Mouse (Mus musculus): ENCODE data around the gene Galnt7. TPM values are rescaled to one million over a fixed set of nuclear protein-coding genes. Genes with fewer than 3 reads are reported as not detected.

Gene Galnt7
- total RNA-seq, 2 experiments from 2014 or later = 9.6 to 12.6 TPM

- Histone ChIP-seq H3K4me3 (no peak overlapping the region), H3K27ac (no peak overlapping the region)
- intact Hi-C loops (cut with DNase I) = no loop called here
- no peak for TF ChIP-seq CTCF (IDR thresholded peaks at IDR 0.05)
- DNase-seq (ENCODE audit: extremely low spot score in 1 of 2, low spot score in 2 of 2) = peak in 1 of 2 experiments; percentile 40
These were observed 24.7 kb downstream of the Galnt7 start for GRCm38 (mm10) chr8:57627946-57628786.

DNA sequence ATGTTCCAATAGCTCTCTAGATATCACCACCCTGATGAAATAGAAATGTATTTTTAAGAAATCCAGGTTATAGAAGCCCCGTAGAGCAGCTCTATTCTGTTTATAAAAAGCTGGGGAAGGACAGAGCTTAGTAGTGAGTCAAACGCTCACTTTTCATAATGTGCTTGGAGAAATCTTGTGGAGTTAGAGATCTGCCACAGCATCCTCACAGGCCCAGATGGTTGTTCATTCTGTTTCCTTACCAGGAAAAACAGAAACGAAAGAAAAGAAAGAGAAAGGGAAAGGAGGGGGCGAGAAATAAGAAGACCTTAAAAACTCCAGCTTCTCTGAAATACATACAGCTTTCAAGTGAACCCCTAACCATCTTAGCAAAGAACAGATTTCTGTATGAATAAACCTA, 28.9 kb downstream of the Galnt7 start:
- intact Hi-C loops (cut with DNase I) = no loop called here
- no peak; the same call in 1 of the 2 replicates for TF ChIP-seq CTCF (IDR thresholded peaks at IDR 0.05)
- DNase-seq (ENCODE audit: extremely low spot score in 1 of 2, low spot score in 2 of 2) = no peak
- no peak overlapping the region for H3K4me3 ChIP-seq
- 0 out of 2 replicates have a peak overlapping the region, but pooled peaks have one; percentile 10 for H3K27ac ChIP-seq

- TF ChIP-seq CTCF (IDR thresholded peaks at IDR 0.05) = no peak
- intact Hi-C loops (cut with DNase I) = no loop called here
- H3K27ac ChIP-seq = no peak overlapping the region
- DNase-seq (ENCODE audit: extremely low spot score in 1 of 2, low spot score in 2 of 2) = no peak
- H3K4me3 ChIP-seq = no peak overlapping the region
These were observed 29.8 kb downstream of the Galnt7 start for GRCm38 (mm10) chr8:57623051-57623450.

- no peak for DNase-seq (ENCODE audit: extremely low spot score in 1 of 2, low spot score in 2 of 2)
- H3K27ac ChIP-seq = no peak overlapping the region
- TF ChIP-seq CTCF (IDR thresholded peaks at IDR 0.05) = no peak
- H3K4me3 ChIP-seq = no peak overlapping the region
- intact Hi-C loops (cut with DNase I) = no loop called here
These were observed 35.9 kb downstream of the Galnt7 start for GRCm38 (mm10) chr8:57616965-57617364.

- Histone ChIP-seq H3K27ac (no peak overlapping the region), H3K4me3 (no peak overlapping the region)
- intact Hi-C loops (cut with DNase I) = no loop called here
- no peak for TF ChIP-seq CTCF (IDR thresholded peaks at IDR 0.05)
- no peak for DNase-seq (ENCODE audit: extremely low spot score in 1 of 2, low spot score in 2 of 2)
These were observed 37.7 kb downstream of the Galnt7 start for GRCm38 (mm10) chr8:57615016-57615657.

- TF ChIP-seq CTCF (IDR thresholded peaks at IDR 0.05) = no peak
- intact Hi-C loops (cut with DNase I) = no loop called here
- Histone ChIP-seq H3K27ac (no peak overlapping the region), H3K4me3 (no peak overlapping the region)
- no peak for DNase-seq (ENCODE audit: extremely low spot score in 1 of 2, low spot score in 2 of 2)
These were observed 41.3 kb downstream of the Galnt7 start for GRCm38 (mm10) chr8:57611419-57611977.

DNA sequence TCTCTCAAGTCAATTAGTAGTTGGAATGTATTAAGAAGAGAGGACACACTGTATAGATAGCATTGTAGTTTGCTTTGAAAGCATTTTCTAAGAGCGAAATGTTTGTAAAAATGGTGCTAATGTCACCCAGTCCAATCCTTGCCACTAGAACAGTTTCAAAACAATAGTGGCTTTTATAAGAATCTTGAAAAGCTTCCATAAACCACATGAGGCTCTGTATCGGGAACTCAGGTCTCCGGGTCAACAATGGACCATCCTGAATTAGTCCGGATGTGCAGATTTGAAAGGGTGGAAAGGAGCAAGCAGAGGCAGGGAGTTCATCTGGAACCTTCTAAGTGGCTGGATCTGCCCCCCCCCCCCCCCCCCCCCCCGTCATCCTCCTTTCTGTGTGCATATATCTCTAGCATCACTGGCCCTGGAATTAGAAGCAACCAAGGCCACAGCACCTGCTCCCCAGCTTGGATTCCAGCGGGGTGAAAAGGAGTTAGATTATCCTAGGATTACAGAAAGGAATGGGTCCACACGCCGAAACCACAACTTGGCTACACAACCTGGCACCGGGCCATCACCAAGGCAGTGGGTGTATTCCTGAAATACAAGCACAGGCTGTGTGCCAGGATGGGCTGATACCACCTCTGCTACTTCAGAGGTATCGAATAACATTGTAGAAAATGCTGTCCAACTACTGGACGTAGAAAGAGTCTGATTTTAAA, 42.0 kb downstream of the Galnt7 start:
- intact Hi-C loops (cut with DNase I) = no loop called here

GRCm38 (mm10) chr8:57602511-57602910, 50.3 kb downstream of the Galnt7 start:
- intact Hi-C loops (cut with DNase I) = no loop called here
- no peak for DNase-seq (ENCODE audit: extremely low spot score in 1 of 2, low spot score in 2 of 2)
- no peak for TF ChIP-seq CTCF (IDR thresholded peaks at IDR 0.05)
- no peak overlapping the region for H3K4me3 ChIP-seq
- no peak overlapping the region for H3K27ac ChIP-seq

More for the DNA sequence above, 42.0 kb downstream of the Galnt7 start:
- Histone ChIP-seq H3K4me3 (no peak overlapping the region), H3K27ac (no peak overlapping the region)
- DNase-seq (ENCODE audit: extremely low spot score in 1 of 2, low spot score in 2 of 2) = peak; percentile 46 to 51
- no peak for TF ChIP-seq CTCF (IDR thresholded peaks at IDR 0.05)

GRCm38 (mm10) chr8:57601987-57602418, 50.8 kb downstream of the Galnt7 start:
- no peak for DNase-seq (ENCODE audit: extremely low spot score in 1 of 2, low spot score in 2 of 2)
- Histone ChIP-seq H3K27ac (no peak overlapping the region), H3K4me3 (no peak overlapping the region)
- no peak for TF ChIP-seq CTCF (IDR thresholded peaks at IDR 0.05)
- intact Hi-C loops (cut with DNase I) = no loop called here

GRCm38 (mm10) chr8:57599813-57600555, 52.8 kb downstream of the Galnt7 start:
- TF ChIP-seq CTCF (IDR thresholded peaks at IDR 0.05) = no peak
- Histone ChIP-seq H3K4me3 (peak overlapping the region; percentile 24), H3K27ac (no peak overlapping the region)
- intact Hi-C loops (cut with DNase I) = no loop called here
- DNase-seq (ENCODE audit: extremely low spot score in 1 of 2, low spot score in 2 of 2) = no peak

DNA sequence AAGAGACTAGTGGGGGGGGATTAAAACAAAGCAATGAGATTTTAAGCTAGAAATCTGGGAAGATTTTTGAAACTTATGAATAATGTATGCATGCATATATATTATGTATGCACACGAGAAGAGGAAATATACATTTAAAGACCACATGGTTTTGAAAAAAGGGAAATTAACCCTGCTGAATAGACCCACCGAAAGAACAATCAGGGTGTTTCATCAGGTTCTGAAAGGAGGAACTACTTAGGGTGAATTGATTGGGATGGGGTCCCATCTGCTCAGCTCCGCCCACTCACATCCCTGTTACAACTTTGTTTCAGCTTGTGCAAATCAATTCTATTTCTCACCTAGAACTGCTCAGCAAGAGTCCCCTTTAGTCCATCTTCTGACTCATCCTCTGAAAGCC, 57.0 kb downstream of the Galnt7 start:
- Histone ChIP-seq H3K27ac (no peak overlapping the region), H3K4me3 (no peak overlapping the region)
- no peak for TF ChIP-seq CTCF (IDR thresholded peaks at IDR 0.05)
- DNase-seq (ENCODE audit: extremely low spot score in 1 of 2, low spot score in 2 of 2) = no peak
- intact Hi-C loops (cut with DNase I) = no loop called here

Measured in left cerebral cortex, adult 2 months (tissue).